Mouse (Mus musculus) midbrain, embryonic 14.5 days (tissue): ENCODE measurements around the gene Ly6g6e. TPM values are rescaled to one million over a fixed set of nuclear protein-coding genes. Genes with fewer than 3 reads are reported as not detected.
"Not testable (repeated sequence)": the region's sequence is repeated elsewhere in the genome, so short reads cannot be mapped to it uniquely, and the experiment has no call there.

Source experiments
- ATAC-seq: fragments of 200-750 bp; cut with Nextera tagmentation; 2 replicates; pipeline ENCODE4 v1.8.0; 2017; ENCODE audit warnings: moderate number of reproducible peaks, moderate library complexity; ENCODE audit not compliant: low FRiP score, low TSS enrichment
- DNase-seq: peaks from one replicate; pipeline ENCODE4 v3.0.0-alpha.2; 2015
- H3K27ac ChIP-seq: fragments of 300-500 bp; sonication (generic); replicated peaks from 2 replicates; pipeline ENCODE4 v1.5.1; 2014; ENCODE audit warnings: mild to moderate bottlenecking, low read depth, low read length, moderate library complexity
- H3K27me3 ChIP-seq: fragments of 300-500 bp; sonication (generic); 2 replicates; pipeline ENCODE4 v1.6.1; 2014; ENCODE audit warnings: low read length, control low read depth, mixed read lengths; ENCODE audit not compliant: control insufficient read depth, insufficient read depth
- H3K36me3 ChIP-seq: fragments of 300-500 bp; sonication (generic); 2 replicates; pipeline ENCODE4 v1.6.1; 2014; ENCODE audit warnings: low read length, control low read depth; ENCODE audit not compliant: control insufficient read depth, insufficient read depth
- H3K4me1 ChIP-seq: fragments of 300-500 bp; sonication (generic); 2 replicates; pipeline ENCODE4 v1.6.1; 2014; ENCODE audit warnings: mild to moderate bottlenecking, antibody characterized with exemption, low read length, control low read depth; ENCODE audit not compliant: control insufficient read depth, insufficient read depth
- H3K4me2 ChIP-seq: fragments of 300-500 bp; sonication (generic); 2 replicates; pipeline ENCODE4 v1.6.1; 2014; ENCODE audit warnings: mild to moderate bottlenecking, low read length, moderate library complexity
- H3K4me3 ChIP-seq: fragments of 300-500 bp; sonication (generic); replicated peaks from 2 replicates; pipeline ENCODE4 v1.5.1; 2014; ENCODE audit warnings: low read depth, low read length
- H3K9ac ChIP-seq: fragments of 300-500 bp; sonication (generic); replicated peaks from 2 replicates; pipeline ENCODE4 v1.6.1; 2014; ENCODE audit warnings: mild to moderate bottlenecking, low read length, moderate library complexity
- H3K9me3 ChIP-seq: fragments of 300-500 bp; sonication (generic); 2 replicates; pipeline ENCODE4 v1.6.1; 2016; ENCODE audit warnings: low read length, control low read depth, mixed read lengths; ENCODE audit not compliant: control insufficient read depth
- WGBS: fragments of 180-500 bp; shearing (Covaris S2); extraction: QIAGEN DNeasy Blood & Tissue Kit; methylation state at CpG from one replicate; pipeline ENCODE4 v1.1.7; 2014; 5-methylcytosine and 5-hydroxymethylcytosine counted together
- polyA plus RNA-seq: library from polyadenylated mRNA; unstranded; fragments of >200 nt; fragmentation: Nextera tagmentation; extraction: Ambion mirVana; gene quantifications from 2 replicates; pipeline ENCODE4 v1.2.1, GENCODE M21; 2014

Ly6g6e gene
- 0.62 TPM in 1 of 2 replicates, not detected in the other for polyA plus RNA-seq

- Histone ChIP-seq H3K9me3 (no peaks in the 10 kb centered on the region), H3K27me3 (no peaks in the 10 kb centered on the region), H3K4me3 (no peak within 1 kb of the TSS), H3K4me1 (no peaks in the 10 kb centered on the region), H3K4me2 (peak within 1 kb of the TSS; percentile 47), H3K27ac (no peak within 1 kb of the TSS), H3K9ac (no peak within 1 kb of the TSS; the same call in 1 of the 2 replicates), H3K36me3 (no peaks in the 10 kb centered on the region)
- 36% methylated on average over 10 of the region's 10 CpGs for WGBS
- no peak for DNase-seq
- ATAC-seq = no peak
Measured at GRCm38 (mm10) chr17:35076507-35077176, at the start of gene Ly6g6e. Gene Ly6g6e (plus strand): TSS chr17:35076902.

GRCm38 (mm10) chr17:35027277-35028068 lies 49.2 kb upstream of the Ly6g6e start, which contains the start of gene Sapcd1:
Gene Sapcd1 (minus strand): TSS chr17:35028016.
- 24% methylated on average over 13 of the region's 13 CpGs for WGBS

GRCm38 (mm10) chr17:35028315-35028714 lies 48.4 kb upstream of the Ly6g6e start:
- Histone ChIP-seq H3K4me3 (no peak overlapping the region), H3K36me3 (no peaks in the 10 kb centered on the region), H3K4me2 (no peak overlapping the region), H3K9ac (no peak overlapping the region), H3K4me1 (peaks cover 8% of the 10 kb centered on the region; the same call in 1 of the 2 replicates), H3K9me3 (no peaks in the 10 kb centered on the region), H3K27me3 (no peaks in the 10 kb centered on the region), H3K27ac (0 out of 2 replicates have a peak overlapping the region, but pooled peaks have one; percentile 20)
- ATAC-seq = no peak
- DNase-seq = no peak
- WGBS = 91% methylated on average over 2 of the region's 2 CpGs

More at GRCm38 (mm10) chr17:35027277-35028068, 49.2 kb upstream of the Ly6g6e start, which contains the start of gene Sapcd1:
- Histone ChIP-seq H3K4me2 (no peak within 1 kb of the TSS), H3K27ac (peak within 1 kb of the TSS; percentile 63), H3K9me3 (no peaks in the 10 kb centered on the region), H3K9ac (no peak within 1 kb of the TSS), H3K4me1 (peaks cover 8% of the 10 kb centered on the region; the same call in 1 of the 2 replicates), H3K27me3 (no peaks in the 10 kb centered on the region), H3K36me3 (no peaks in the 10 kb centered on the region), H3K4me3 (no peak within 1 kb of the TSS)
- peak; percentile 65 for ATAC-seq
- peak; percentile 61 for DNase-seq

GRCm38 (mm10) chr17:35029691-35030532 lies 46.8 kb upstream of the Ly6g6e start:
- Histone ChIP-seq H3K4me2 (peak overlapping the region; percentile 43), H3K36me3 (no peaks in the 10 kb centered on the region), H3K27me3 (no peaks in the 10 kb centered on the region), H3K9me3 (no peaks in the 10 kb centered on the region), H3K4me1 (peaks cover 8% of the 10 kb centered on the region; the same call in 1 of the 2 replicates), H3K4me3 (no peak overlapping the region), H3K27ac (no peak overlapping the region), H3K9ac (0 out of 2 replicates have a peak overlapping the region, but pooled peaks have one; percentile 31)
- DNase-seq = peak; percentile 75
- 29% methylated on average over 19 of the region's 19 CpGs for WGBS
- ATAC-seq = no peak

- no peaks in the 10 kb centered on the region for H3K27me3 ChIP-seq
- WGBS = 93% methylated on average over 11 of the region's 11 CpGs
- ATAC-seq (no peak), DNase-seq (no peak)
- no peak overlapping the region for H3K4me3 ChIP-seq
- no peak overlapping the region for H3K4me2 ChIP-seq
- no peaks in the 10 kb centered on the region for H3K9me3 ChIP-seq
- H3K4me1 ChIP-seq = peaks cover 8% of the 10 kb centered on the region; the same call in 1 of the 2 replicates
- no peak overlapping the region for H3K27ac ChIP-seq
- H3K9ac ChIP-seq = no peak overlapping the region
- H3K36me3 ChIP-seq = no peaks in the 10 kb centered on the region
Measured at GRCm38 (mm10) chr17:35031272-35031671, 45.4 kb upstream of the Ly6g6e start.

- H3K36me3 ChIP-seq = no peaks in the 10 kb centered on the region
- no peak overlapping the region for H3K4me3 ChIP-seq
- ATAC-seq = no peak
- H3K4me1 ChIP-seq = peaks cover 8% of the 10 kb centered on the region; the same call in 1 of the 2 replicates
- H3K9me3 ChIP-seq = no peaks in the 10 kb centered on the region
- no peak overlapping the region for H3K4me2 ChIP-seq
- 88% methylated on average over 7 of the region's 7 CpGs for WGBS
- H3K27ac ChIP-seq = no peak overlapping the region
- no peak for DNase-seq
- no peak overlapping the region for H3K9ac ChIP-seq
- no peaks in the 10 kb centered on the region for H3K27me3 ChIP-seq
Measured at GRCm38 (mm10) chr17:35031880-35032279, 44.8 kb upstream of the Ly6g6e start.

- Histone ChIP-seq H3K4me1 (peaks cover 8% of the 10 kb centered on the region; the same call in 1 of the 2 replicates), H3K4me3 (no peak overlapping the region), H3K4me2 (no peak overlapping the region), H3K27ac (no peak overlapping the region), H3K9ac (no peak overlapping the region), H3K27me3 (no peaks in the 10 kb centered on the region), H3K36me3 (no peaks in the 10 kb centered on the region), H3K9me3 (no peaks in the 10 kb centered on the region)
- WGBS = 69% methylated on average over 8 of the region's 8 CpGs
- ATAC-seq (no peak), DNase-seq (no peak)
Measured at GRCm38 (mm10) chr17:35032323-35032870, 44.3 kb upstream of the Ly6g6e start.

- not testable (repeated sequence) for H3K27ac ChIP-seq, H3K27me3 ChIP-seq, DNase-seq, H3K9me3 ChIP-seq, H3K4me2 ChIP-seq, H3K36me3 ChIP-seq, H3K4me1 ChIP-seq, ATAC-seq, H3K4me3 ChIP-seq, H3K9ac ChIP-seq
- WGBS = 76% methylated on average over 1 of the region's 1 CpGs
Measured at GRCm38 (mm10) chr17:35033703-35034102, 43.0 kb upstream of the Ly6g6e start.
